Mouse (Mus musculus): ENCODE measurements around the gene Kcnj9.

- TF ChIP-seq CTCF (IDR thresholded peaks at IDR 0.05; ENCODE audit: low read depth): no peak
- no peak for TF ChIP-seq EP300 (optimal IDR thresholded peaks at IDR 0.05)
Observed at GRCm38 (mm10) chr1:172327206-172328001, 1.7 kb downstream of the Kcnj9 start.
